8 mouse cellular contexts compared by ENCODE assay signal in the genomic region with DNA sequence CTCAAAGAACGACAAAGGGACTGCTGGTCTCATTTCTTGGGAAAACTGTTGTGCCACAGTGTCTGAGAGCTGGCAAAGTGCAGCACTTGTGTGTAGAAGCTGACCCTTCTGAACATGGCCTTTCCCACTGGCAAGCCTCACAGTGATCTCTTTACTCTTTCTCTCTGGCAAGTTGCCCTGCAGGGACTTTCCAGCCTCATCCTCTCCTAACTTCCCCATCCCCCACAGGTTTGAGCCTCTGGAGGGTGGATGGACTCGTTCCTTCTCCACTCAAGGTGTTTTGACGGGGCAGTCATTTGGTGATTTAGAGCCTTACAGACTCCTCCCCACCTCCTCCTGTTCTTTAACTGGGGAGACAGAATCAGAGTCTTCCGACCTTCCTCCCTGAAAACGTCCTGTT. TPM values are rescaled to one million over a fixed set of nuclear protein-coding genes. Genes with fewer than 3 reads are reported as not detected.
A peak's percentile ranks its signal among the peaks of the same experiment; 100 is the strongest.
DNase-seq lines count a peak whose midpoint lies in the region; ATAC-seq and TF ChIP-seq lines count a peak whose summit lies in the region.

No protein-coding gene starts in this region.

- no peak for ATAC-seq in limb, embryonic 14.5 days (ENCODE audit: low FRiP score, low read depth)
- no peak for ATAC-seq in stomach, postnatal 0 days (ENCODE audit: low FRiP score, low TSS enrichment)
- ATAC-seq in activated CD4-positive, CD25-positive, alpha-beta regulatory T cell, adult 4 months, result no peak

- H3K4me1 ChIP-seq in heart, embryonic 10.5 days, result peaks cover 14% of the 10 kb centered on the region
- H3K4me1 ChIP-seq in limb, embryonic 14.5 days (ENCODE audit: control insufficient read depth, insufficient read depth, low read length), result 0 out of 2 replicates have a peak, but pooled peaks cover 6% of the 10 kb centered on the region
- H3K4me1 ChIP-seq in stomach, postnatal 0 days (replicated peaks; ENCODE audit: control insufficient read depth, insufficient read depth), result no peaks in the 10 kb centered on the region; the same call in 1 of the 2 replicates

- H3K4me3 ChIP-seq in heart, embryonic 10.5 days, result peak overlapping the region; percentile 80
- peak overlapping the region; percentile 61 for H3K4me3 ChIP-seq in limb, embryonic 14.5 days (replicated peaks; ENCODE audit: low read length)
- peak overlapping the region; percentile 59 for H3K4me3 ChIP-seq in stomach, postnatal 0 days (ENCODE audit: low read depth, low read length)

- DNase-seq in heart, embryonic 10.5 days (ENCODE audit: low spot score), result no peak
- DNase-seq in heart, postnatal 14 days, result no peak
- peak; percentile 16 for DNase-seq in right cerebral cortex, postnatal 4 days
- DNase-seq in right cerebral cortex, postnatal 14 days, result no peak
- no peak for DNase-seq in limb, embryonic 14.5 days (ENCODE audit: low spot score)
- no peak for DNase-seq in stomach, postnatal 0 days (ENCODE audit: low spot score)
- DNase-seq in ovary, postnatal 14 days (ENCODE audit: low spot score), result no peak

- no peaks in the 10 kb centered on the region for H3K36me3 ChIP-seq in heart, embryonic 10.5 days
- H3K36me3 ChIP-seq in limb, embryonic 14.5 days (ENCODE audit: control insufficient read depth, insufficient read depth, low read length), result no peaks in the 10 kb centered on the region
- no peaks in the 10 kb centered on the region for H3K36me3 ChIP-seq in stomach, postnatal 0 days (ENCODE audit: control insufficient read depth, insufficient read depth, low read length)

- no peak for TF ChIP-seq POLR2A in limb, embryonic 14.5 days (IDR thresholded peaks at IDR 0.05; ENCODE audit: borderline replicate concordance, extremely low read depth, insufficient read depth, insufficient read length)

- intact Hi-C loops in heart, postnatal 14 days (cut with DNase I), result no loop called here

- H3K4me2 ChIP-seq in limb, embryonic 14.5 days (replicated peaks; ENCODE audit: low read depth, low read length, severe bottlenecking), result peak overlapping the region; percentile 96
- peak overlapping the region; percentile 94 for H3K4me2 ChIP-seq in stomach, postnatal 0 days (replicated peaks; ENCODE audit: low read depth)

- no peaks in the 10 kb centered on the region for H3K9me3 ChIP-seq in heart, embryonic 10.5 days
- no peaks in the 10 kb centered on the region for H3K9me3 ChIP-seq in limb, embryonic 14.5 days (ENCODE audit: control insufficient read depth, low read length)
- no peaks in the 10 kb centered on the region for H3K9me3 ChIP-seq in stomach, postnatal 0 days (ENCODE audit: control insufficient read depth, low read length)

- peak overlapping the region; percentile 59; the same call in 1 of the 2 replicates for H3K9ac ChIP-seq in limb, embryonic 14.5 days (ENCODE audit: low read depth, low read length, severe bottlenecking)
- no peak overlapping the region for H3K9ac ChIP-seq in stomach, postnatal 0 days (ENCODE audit: low read length)

- 15% methylated on average over 5 of the region's 5 CpGs for WGBS in heart, embryonic 10.5 days
- WGBS in limb, embryonic 14.5 days, result 12% methylated on average over 5 of the region's 5 CpGs
- WGBS in stomach, postnatal 0 days, result 19% methylated on average over 5 of the region's 5 CpGs

- no peak for TF ChIP-seq CTCF in stomach, postnatal 0 days (IDR thresholded peaks at IDR 0.05; ENCODE audit: low read depth)

- H3K27me3 ChIP-seq in heart, embryonic 10.5 days (ENCODE audit: insufficient read depth, poor library complexity, severe bottlenecking), result 0 out of 2 replicates have a peak, but pooled peaks cover 7% of the 10 kb centered on the region
- peaks cover 31% of the 10 kb centered on the region; the same call in 1 of the 2 replicates for H3K27me3 ChIP-seq in limb, embryonic 14.5 days (ENCODE audit: control insufficient read depth, insufficient read depth, low read length)
- no peaks in the 10 kb centered on the region for H3K27me3 ChIP-seq in stomach, postnatal 0 days (ENCODE audit: control insufficient read depth, insufficient read depth, low read length)

- no peak overlapping the region for H3K27ac ChIP-seq in heart, embryonic 10.5 days
- no peak overlapping the region for H3K27ac ChIP-seq in limb, embryonic 14.5 days (replicated peaks; ENCODE audit: low read depth, low read length)
- no peak overlapping the region for H3K27ac ChIP-seq in stomach, postnatal 0 days (replicated peaks)

- no peak for TF ChIP-seq EP300 in stomach, postnatal 0 days (optimal IDR thresholded peaks at IDR 0.05)

RNA-seq across cellular contexts. Expression of a gene that starts 0.3 kb away (rescaled TPM):
- polyA plus RNA-seq in heart, embryonic 10.5 days (2016; fragmentation: Nextera tagmentation; extraction: Ambion mirVana), result 2.7 and 5.3 TPM in 2 replicates
- 1 to 10 TPM in 1 of 2 experiments, under 1 TPM in 1; 0.90 to 1.5 TPM for total RNA-seq in heart, postnatal 14 days (2021)
- polyA plus RNA-seq in limb, embryonic 14.5 days (2012; rRNA removed), result 2.2 and 2.4 TPM in 2 replicates
- 1.3 and 1.9 TPM in 2 replicates for polyA plus RNA-seq in limb, embryonic 14.5 days (2014; fragmentation: Nextera tagmentation; extraction: Ambion mirVana)
- polyA plus RNA-seq in stomach, postnatal 0 days (2015; fragmentation: Nextera tagmentation; extraction: Ambion mirVana), result 1.3 and 1.4 TPM in 2 replicates
- polyA plus RNA-seq in activated CD4-positive, CD25-positive, alpha-beta regulatory T cell, adult 4 months (2017; shearing (Covaris generic)), result under 1 TPM in 1 of 2 experiments, not detected in 1; 0.29 TPM
